Comparison of ENCODE assay signal across 12 mouse cellular contexts in the genomic region with DNA sequence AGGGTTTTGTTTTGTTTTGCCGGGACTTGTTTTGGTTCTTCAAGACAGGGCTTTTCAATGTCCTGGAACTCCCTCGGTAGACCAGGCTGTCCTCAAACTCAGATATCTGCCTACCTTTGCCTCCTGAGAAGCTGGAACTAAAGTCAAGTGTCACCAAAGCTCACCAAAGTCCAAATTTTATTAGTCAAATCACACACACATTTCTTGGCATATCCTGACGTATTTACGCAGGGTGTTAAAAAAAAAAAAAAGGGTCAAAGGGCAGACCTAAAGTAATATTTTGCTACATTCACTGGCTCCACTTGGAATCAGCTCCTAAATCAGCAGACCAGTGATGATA. TPM values are rescaled to one million over a fixed set of nuclear protein-coding genes. Genes with fewer than 3 reads are reported as not detected.
DNase-seq lines count a peak whose midpoint lies in the region; ATAC-seq and TF ChIP-seq lines count a peak whose summit lies in the region.
"Had no signal": no experiment of that assay in that cellular context is flagged by ENCODE, and none has a peak within 500 bp of the region (broad histone marks: within the 10 kb centered on the region; RNA-seq: fewer than 3 reads in every experiment).

No protein-coding gene starts in this region.

- ATAC-seq in hindbrain, embryonic 12.5 days (ENCODE audit: low FRiP score) = no peak
- ATAC-seq in midbrain, embryonic 15.5 days (replicated peaks) = no peak
- ATAC-seq in intestine, embryonic 14.5 days (replicated peaks; ENCODE audit: low FRiP score, low TSS enrichment, low read depth) = no peak
- no peak for ATAC-seq in stomach, postnatal 0 days (ENCODE audit: low FRiP score, low TSS enrichment)

- TF ChIP-seq CTCF in stomach, postnatal 0 days (IDR thresholded peaks at IDR 0.05; ENCODE audit: low read depth) = no peak

- no peaks in the 10 kb centered on the region for H3K27me3 ChIP-seq in hindbrain, embryonic 12.5 days
- H3K27me3 ChIP-seq in hindbrain, embryonic 10.5 days (ENCODE audit: insufficient read depth, poor library complexity, severe bottlenecking) = no peaks in the 10 kb centered on the region
- no peaks in the 10 kb centered on the region for H3K27me3 ChIP-seq in midbrain, embryonic 15.5 days (replicated peaks)
- no peaks in the 10 kb centered on the region for H3K27me3 ChIP-seq in midbrain, embryonic 10.5 days (ENCODE audit: low read depth, poor library complexity, severe bottlenecking)
- no peaks in the 10 kb centered on the region for H3K27me3 ChIP-seq in intestine, embryonic 14.5 days (replicated peaks; ENCODE audit: control insufficient read depth, insufficient read depth, low read length)
- H3K27me3 ChIP-seq in stomach, postnatal 0 days (ENCODE audit: control insufficient read depth, insufficient read depth, low read length) = no peaks in the 10 kb centered on the region
- H3K27me3 ChIP-seq: neural tube, embryonic 12.5 days had no signal

- DNase-seq in hindbrain, embryonic 10.5 days (ENCODE audit: low spot score) = no peak
- DNase-seq in midbrain, embryonic 10.5 days (ENCODE audit: low spot score) = no peak
- DNase-seq in intestine, embryonic 14.5 days (ENCODE audit: low spot score) = no peak
- no peak for DNase-seq in stomach, postnatal 0 days (ENCODE audit: low spot score)
- DNase-seq in cerebellum, postnatal 36 days = no peak
- DNase-seq in spleen, postnatal 10 days (ENCODE audit: low spot score in 2 of 2) = no peak
- DNase-seq: adrenal gland, postnatal 36 days; gastrocnemius, postnatal 10 days had no signal

- no peaks in the 10 kb centered on the region for H3K9me3 ChIP-seq in hindbrain, embryonic 12.5 days (replicated peaks)
- H3K9me3 ChIP-seq in hindbrain, embryonic 10.5 days = no peaks in the 10 kb centered on the region
- no peaks in the 10 kb centered on the region for H3K9me3 ChIP-seq in midbrain, embryonic 15.5 days
- no peaks in the 10 kb centered on the region for H3K9me3 ChIP-seq in midbrain, embryonic 10.5 days (replicated peaks)
- no peaks in the 10 kb centered on the region for H3K9me3 ChIP-seq in intestine, embryonic 14.5 days (ENCODE audit: control insufficient read depth, low read length)
- no peaks in the 10 kb centered on the region for H3K9me3 ChIP-seq in stomach, postnatal 0 days (ENCODE audit: control insufficient read depth, low read length)
- H3K9me3 ChIP-seq: G1E; neural tube, embryonic 12.5 days had no signal

- H3K4me3 ChIP-seq in hindbrain, embryonic 12.5 days = no peak overlapping the region
- H3K4me3 ChIP-seq in hindbrain, embryonic 10.5 days = no peak overlapping the region
- H3K4me3 ChIP-seq in midbrain, embryonic 15.5 days = no peak overlapping the region
- no peak overlapping the region for H3K4me3 ChIP-seq in midbrain, embryonic 10.5 days
- no peak overlapping the region for H3K4me3 ChIP-seq in intestine, embryonic 14.5 days (ENCODE audit: low read depth, low read length)
- no peak overlapping the region for H3K4me3 ChIP-seq in stomach, postnatal 0 days (ENCODE audit: low read depth, low read length)
- H3K4me3 ChIP-seq: neural tube, embryonic 12.5 days had no signal

- no peak overlapping the region for H3K4me2 ChIP-seq in hindbrain, embryonic 12.5 days (replicated peaks)
- H3K4me2 ChIP-seq in midbrain, embryonic 15.5 days = no peak overlapping the region
- peak overlapping the region; percentile 13; the same call in 1 of the 2 replicates for H3K4me2 ChIP-seq in intestine, embryonic 14.5 days (ENCODE audit: low read length)
- H3K4me2 ChIP-seq in stomach, postnatal 0 days (replicated peaks; ENCODE audit: low read depth) = 0 out of 2 replicates have a peak overlapping the region, but pooled peaks have one; percentile 9

- TF ChIP-seq EP300 in stomach, postnatal 0 days (optimal IDR thresholded peaks at IDR 0.05) = no peak

- H3K9ac ChIP-seq in hindbrain, embryonic 12.5 days = no peak overlapping the region
- no peak overlapping the region for H3K9ac ChIP-seq in midbrain, embryonic 15.5 days
- H3K9ac ChIP-seq in intestine, embryonic 14.5 days (ENCODE audit: low read length) = no peak overlapping the region
- no peak overlapping the region for H3K9ac ChIP-seq in stomach, postnatal 0 days (ENCODE audit: low read length)
- H3K9ac ChIP-seq: neural tube, embryonic 12.5 days had no signal

- H3K36me3 ChIP-seq in hindbrain, embryonic 12.5 days = no peaks in the 10 kb centered on the region; the same call in 1 of the 2 replicates
- H3K36me3 ChIP-seq in hindbrain, embryonic 10.5 days = peaks cover 25% of the 10 kb centered on the region; the same call in 1 of the 2 replicates
- no peaks in the 10 kb centered on the region for H3K36me3 ChIP-seq in midbrain, embryonic 15.5 days (replicated peaks)
- H3K36me3 ChIP-seq in midbrain, embryonic 10.5 days = peaks cover 22% of the 10 kb centered on the region
- peaks cover 22% of the 10 kb centered on the region for H3K36me3 ChIP-seq in intestine, embryonic 14.5 days (ENCODE audit: control insufficient read depth, insufficient read depth, low read length)
- no peaks in the 10 kb centered on the region for H3K36me3 ChIP-seq in stomach, postnatal 0 days (ENCODE audit: control insufficient read depth, insufficient read depth, low read length)
- H3K36me3 ChIP-seq: neural tube, embryonic 12.5 days had no signal

- peaks cover 41% of the 10 kb centered on the region for H3K4me1 ChIP-seq in hindbrain, embryonic 12.5 days
- H3K4me1 ChIP-seq in hindbrain, embryonic 10.5 days (replicated peaks) = peaks cover 44% of the 10 kb centered on the region
- peaks cover 48% of the 10 kb centered on the region for H3K4me1 ChIP-seq in midbrain, embryonic 15.5 days
- peaks cover 52% of the 10 kb centered on the region for H3K4me1 ChIP-seq in midbrain, embryonic 10.5 days
- peaks cover 35% of the 10 kb centered on the region for H3K4me1 ChIP-seq in intestine, embryonic 14.5 days (replicated peaks; ENCODE audit: control insufficient read depth, insufficient read depth, low read length)
- H3K4me1 ChIP-seq in stomach, postnatal 0 days (replicated peaks; ENCODE audit: control insufficient read depth, insufficient read depth) = peaks cover 6% of the 10 kb centered on the region

- peak overlapping the region; percentile 48; the same call in 1 of the 2 replicates for H3K27ac ChIP-seq in hindbrain, embryonic 12.5 days
- no peak overlapping the region for H3K27ac ChIP-seq in hindbrain, embryonic 10.5 days
- 0 out of 2 replicates have a peak overlapping the region, but pooled peaks have one; percentile 48 for H3K27ac ChIP-seq in midbrain, embryonic 15.5 days
- H3K27ac ChIP-seq in midbrain, embryonic 10.5 days (replicated peaks) = no peak overlapping the region
- H3K27ac ChIP-seq in intestine, embryonic 14.5 days (ENCODE audit: low read depth) = no peak overlapping the region; the same call in 1 of the 2 replicates
- peak overlapping the region; percentile 59 for H3K27ac ChIP-seq in stomach, postnatal 0 days (replicated peaks)
- H3K27ac ChIP-seq: neural tube, embryonic 12.5 days had no signal

- 76% methylated on average over 4 of the region's 4 CpGs for WGBS in hindbrain, embryonic 12.5 days
- WGBS in hindbrain, embryonic 10.5 days = 83% methylated on average over 4 of the region's 4 CpGs
- 72% methylated on average over 4 of the region's 4 CpGs for WGBS in midbrain, embryonic 15.5 days
- WGBS in midbrain, embryonic 10.5 days = 85% methylated on average over 4 of the region's 4 CpGs
- 70% methylated on average over 4 of the region's 4 CpGs for WGBS in intestine, embryonic 14.5 days
- 34% methylated on average over 4 of the region's 4 CpGs for WGBS in stomach, postnatal 0 days

RNA-seq across cellular contexts. Expression of a gene that starts 5.8 kb away (rescaled TPM):
- 63.6 and 67.9 TPM in 2 replicates for polyA plus RNA-seq in hindbrain, embryonic 12.5 days (2016; fragmentation: Nextera tagmentation; extraction: Ambion mirVana)
- polyA plus RNA-seq in hindbrain, embryonic 10.5 days (2016; fragmentation: Nextera tagmentation; extraction: Ambion mirVana) = 37.1 and 38.9 TPM in 2 replicates
- 48.6 and 52.4 TPM in 2 replicates for polyA plus RNA-seq in midbrain, embryonic 15.5 days (2015; fragmentation: Nextera tagmentation; extraction: Ambion mirVana)
- 39.6 and 48.3 TPM in 2 replicates for polyA plus RNA-seq in midbrain, embryonic 10.5 days (2016; fragmentation: Nextera tagmentation; extraction: Ambion mirVana)
- 50.5 and 68.2 TPM in 2 replicates for polyA plus RNA-seq in intestine, embryonic 14.5 days (2014; fragmentation: Nextera tagmentation; extraction: Ambion mirVana)
- polyA plus RNA-seq in stomach, postnatal 0 days (2015; fragmentation: Nextera tagmentation; extraction: Ambion mirVana) = 15.9 and 18.0 TPM in 2 replicates

Comparison
In these comparisons a context has a peak if more than half of its experiments do, and no peak if none do; other contexts are left out.
1. H3K27ac ChIP-seq: peak in hindbrain, embryonic 12.5 days (single experiment), midbrain, embryonic 15.5 days (single experiment) and stomach, postnatal 0 days (single experiment); none in hindbrain, embryonic 10.5 days (single experiment), midbrain, embryonic 10.5 days (single experiment) and intestine, embryonic 14.5 days (single experiment).
2. H3K4me2 ChIP-seq: peak in intestine, embryonic 14.5 days (single experiment) and stomach, postnatal 0 days (single experiment); none in hindbrain, embryonic 12.5 days (single experiment) and midbrain, embryonic 15.5 days (single experiment).